Mouse (Mus musculus) gonadal fat pad, adult 2 months (tissue): Measurements from ENCODE around the gene Mlxipl. TPM values are rescaled to one million over a fixed set of nuclear protein-coding genes. Genes with fewer than 3 reads are reported as not detected.
A peak's percentile ranks its signal among the peaks of the same experiment; 100 is the strongest.

Experiments
- DNase-seq: peaks from one replicate; pipeline ENCODE4 v3.0.0-alpha.2; 2012; ENCODE audit warnings: low read depth
- polyA plus RNA-seq: library from polyadenylated mRNA; depleted of rRNA; stranded (reverse); fragments of >200 nt; gene quantifications from 2 replicates; pipeline ENCODE4 v1.2.3, GENCODE M21; 2012; rRNA removed

Gene Mlxipl
- polyA plus RNA-seq, 1 experiment, result 86.8 TPM

DNA sequence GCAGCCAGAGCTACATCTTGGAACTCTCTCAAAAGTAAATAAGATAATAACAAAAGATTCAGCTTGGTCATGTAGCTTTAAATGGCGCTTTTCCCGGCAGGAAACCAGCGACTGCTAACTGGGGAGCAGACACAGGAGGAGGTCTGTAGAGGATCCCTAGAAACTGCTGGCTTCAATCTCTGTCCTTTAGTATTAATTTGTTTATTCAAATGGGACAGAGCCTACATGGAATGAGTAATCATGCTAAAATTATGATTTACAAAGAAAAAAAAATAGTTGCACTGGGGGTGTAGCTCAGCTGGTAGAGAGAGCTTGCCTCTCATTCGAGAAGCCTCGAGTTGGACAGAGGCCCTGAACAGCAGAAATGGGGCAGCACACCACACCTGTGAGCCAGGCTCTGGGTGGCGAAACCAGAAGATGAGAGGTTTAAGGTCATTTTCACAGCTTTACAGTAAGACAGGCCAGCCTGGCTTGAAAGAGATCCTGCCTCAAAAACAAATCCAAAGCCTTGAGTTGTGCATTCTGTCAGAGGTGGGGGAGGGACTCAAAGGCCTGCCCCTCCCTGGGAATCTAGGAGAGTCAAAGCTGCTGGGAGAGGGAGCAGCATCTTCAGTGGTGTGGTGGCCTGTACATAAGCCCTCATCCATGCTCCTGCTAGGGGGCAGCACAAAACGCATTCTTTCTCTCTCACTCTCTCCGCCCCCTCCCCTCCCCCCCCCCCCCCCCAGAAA is 93.6 kb downstream of the Mlxipl start:
- DNase-seq, result no peak

DNA sequence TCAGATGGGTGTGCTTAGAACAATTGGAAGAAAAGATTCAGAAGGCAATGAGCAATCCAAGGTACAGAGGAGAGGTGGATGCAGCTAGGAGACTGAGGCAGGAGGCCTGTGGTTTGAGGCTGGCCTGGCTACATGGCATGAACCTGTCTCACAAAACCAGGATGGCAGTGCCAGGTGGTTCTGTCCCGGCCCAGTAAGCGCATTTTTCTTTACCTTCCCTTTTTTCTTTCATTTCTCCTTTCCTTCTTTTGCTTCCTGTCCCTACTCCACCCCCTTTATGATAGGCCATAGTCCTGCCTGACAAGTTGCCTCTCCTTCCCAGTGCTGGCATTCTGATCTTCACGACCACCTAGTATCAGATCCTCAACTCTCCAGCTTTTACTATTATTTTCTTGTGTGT is 95.3 kb downstream of the Mlxipl start:
- DNase-seq, result no peak

DNA sequence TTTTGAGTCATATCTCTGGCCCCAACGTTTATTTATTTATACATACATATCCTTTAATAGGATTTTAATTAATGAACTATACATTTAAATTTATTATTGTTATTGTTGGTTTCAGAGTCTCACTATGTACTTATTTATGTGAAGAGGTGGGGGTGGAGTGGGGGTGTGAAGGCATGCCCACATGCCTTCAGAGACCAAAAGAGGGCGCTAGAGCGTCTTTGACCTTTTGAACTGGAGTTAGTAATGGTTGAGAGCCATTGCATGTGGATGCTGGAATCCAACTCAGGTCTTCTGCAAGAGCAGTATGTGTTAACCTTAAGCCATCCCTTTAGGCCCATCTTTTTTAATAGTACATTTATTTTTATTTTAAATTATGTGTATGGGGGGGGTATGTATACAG is 95.9 kb downstream of the Mlxipl start:
- DNase-seq, result no peak

DNA sequence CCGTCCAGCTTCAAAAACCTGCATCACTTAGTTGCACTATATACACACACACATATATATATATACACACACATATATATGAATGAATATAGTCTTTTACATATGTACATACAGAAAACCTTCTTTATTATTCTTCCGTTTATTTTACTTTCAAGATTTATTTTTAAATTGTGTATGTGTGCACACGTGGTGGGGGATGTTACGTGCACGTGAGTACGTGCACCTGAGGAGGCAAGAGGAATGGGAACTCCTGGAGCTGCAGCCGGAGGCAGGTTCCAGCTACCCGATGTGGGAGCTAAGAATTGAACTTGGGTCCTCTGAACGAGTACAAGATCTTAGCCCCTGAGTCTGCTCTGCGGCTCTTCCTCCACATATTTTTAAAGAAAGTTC is 96.5 kb downstream of the Mlxipl start:
- DNase-seq, result no peak

DNA sequence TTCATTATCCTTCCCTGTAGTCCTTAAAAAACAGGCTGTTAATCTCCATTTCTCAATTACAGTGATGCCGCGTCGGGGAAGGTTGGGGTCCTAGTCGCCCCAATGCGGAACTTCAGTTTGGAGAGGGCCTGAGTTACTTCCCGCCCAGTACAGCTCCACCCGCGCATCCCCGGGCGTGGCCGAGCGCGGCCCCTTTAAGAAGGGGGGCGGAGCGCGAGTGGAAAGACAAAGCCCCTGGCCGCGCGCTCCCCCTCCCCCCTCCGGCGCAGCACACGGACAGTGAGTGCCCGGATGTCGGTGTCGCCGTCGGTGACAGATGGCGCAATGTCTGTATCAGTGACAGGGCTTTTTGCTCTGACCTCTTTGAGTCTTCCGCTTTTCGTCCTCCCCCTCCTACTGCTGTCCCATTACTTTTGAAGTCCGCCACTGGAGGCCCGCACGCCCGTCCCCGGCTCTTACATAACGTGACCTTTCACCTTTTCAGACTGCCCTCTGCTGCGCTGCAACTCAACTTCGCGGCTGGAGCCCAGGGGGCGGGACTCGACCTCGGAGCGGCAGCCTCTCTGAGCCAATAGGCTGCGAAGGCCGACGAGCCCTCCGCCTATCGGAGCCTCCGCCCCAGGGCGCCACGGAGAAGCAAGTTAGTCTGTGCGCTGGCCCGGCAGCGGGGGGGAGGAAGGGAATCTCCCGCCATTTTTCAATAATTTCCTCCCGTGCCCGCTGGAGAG is 97.1 kb downstream of the Mlxipl start, which contains the start of gene Baz1b:
Gene Baz1b (plus strand): TSS at position 644 of the 728 bp plus-strand sequence.
- DNase-seq, result peak; percentile 75

DNA sequence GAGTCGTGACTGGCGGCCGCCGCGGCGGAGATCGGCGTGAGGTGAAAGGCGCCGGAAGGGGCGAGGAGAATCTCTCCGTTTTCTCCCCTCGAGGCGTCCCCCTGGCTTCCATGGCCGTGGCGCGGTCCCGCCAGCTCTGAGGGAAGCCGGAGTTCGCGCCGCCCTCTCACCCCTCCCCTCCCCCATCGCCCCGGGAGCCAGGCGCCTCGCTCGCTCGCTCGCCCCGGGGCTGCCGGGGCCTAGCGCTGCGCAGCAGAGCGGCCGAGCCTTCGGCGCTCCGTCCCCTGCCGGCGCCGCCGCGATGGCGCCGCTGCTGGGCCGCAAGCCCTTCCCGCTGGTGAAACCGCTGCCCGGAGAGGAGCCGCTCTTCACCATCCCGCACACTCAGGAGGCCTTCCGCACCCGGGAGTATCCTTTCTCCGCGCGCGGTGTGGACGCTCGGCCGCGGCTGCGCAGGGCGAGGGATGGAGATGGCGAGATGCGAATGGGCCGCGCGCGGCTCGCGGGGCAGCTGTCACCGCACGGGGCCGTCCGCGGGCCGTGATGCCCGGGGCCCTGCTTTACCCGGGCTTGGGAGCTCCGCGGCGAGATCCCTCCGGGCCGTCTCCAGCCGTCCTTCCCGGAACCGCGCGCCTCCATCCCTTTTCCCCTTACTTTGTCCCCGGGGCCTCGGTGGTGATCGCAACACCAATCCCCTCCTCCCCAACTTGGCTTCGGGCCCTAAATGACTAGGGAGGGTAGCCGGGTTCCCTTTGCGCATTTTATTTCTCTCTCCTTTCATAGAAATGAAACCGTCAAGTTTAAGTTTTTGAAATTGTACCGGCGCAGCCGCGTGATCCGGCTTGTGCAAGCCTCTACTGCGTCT is 97.9 kb downstream of the Mlxipl start:
- no peak for DNase-seq

Other genes starting within 250 kb of the Mlxipl start
- gene Tmem270, start 183.2 kb upstream of the Mlxipl start, polyA plus RNA-seq, result 1.4 and 1.9 TPM in 2 replicates
- 0.23 TPM in 1 of 2 replicates, not detected in the other for gene Cldn13, start 174.4 kb upstream of the Mlxipl start, polyA plus RNA-seq
- 52.6 and 54.8 TPM in 2 replicates for gene Mettl27, start 157.5 kb upstream of the Mlxipl start, polyA plus RNA-seq
- 118 and 130 TPM in 2 replicates for gene Cldn4, start 143.0 kb upstream of the Mlxipl start, polyA plus RNA-seq
- 374 and 512 TPM in 2 replicates for gene Cldn3, start 103.7 kb upstream of the Mlxipl start, polyA plus RNA-seq
- 123 and 152 TPM in 2 replicates for gene Abhd11, start 80.7 kb upstream of the Mlxipl start, polyA plus RNA-seq
- gene Stx1a, start 66.4 kb upstream of the Mlxipl start, polyA plus RNA-seq, result 6.8 and 8.7 TPM in 2 replicates
- gene Dnajc30, start 25.7 kb upstream of the Mlxipl start, polyA plus RNA-seq, result 24.2 and 27.5 TPM in 2 replicates
- gene Bud23, start 24.9 kb upstream of the Mlxipl start, polyA plus RNA-seq, result 48.9 and 55.8 TPM in 2 replicates
- 5.3 and 10.8 TPM in 2 replicates for gene Vps37d, start 11.6 kb upstream of the Mlxipl start, polyA plus RNA-seq
- gene Tbl2, start 59.8 kb downstream of the Mlxipl start, polyA plus RNA-seq, result 18.3 and 18.8 TPM in 2 replicates
- gene Bcl7b, start 78.4 kb downstream of the Mlxipl start, polyA plus RNA-seq, result 39.3 and 47.4 TPM in 2 replicates
- 17.4 and 20.9 TPM in 2 replicates for gene Baz1b, start 97.4 kb downstream of the Mlxipl start, polyA plus RNA-seq
- gene Fzd9, start 161.3 kb downstream of the Mlxipl start, polyA plus RNA-seq, result 0.39 and 0.43 TPM in 2 replicates